Mouse (Mus musculus): Measurements from ENCODE around the gene Tat. TPM values are rescaled to one million over a fixed set of nuclear protein-coding genes. Genes with fewer than 3 reads are reported as not detected.

The Tat gene
- 0.10 and 0.13 TPM in 2 replicates for polyA plus RNA-seq (2016; fragmentation: Nextera tagmentation; extraction: Ambion mirVana)

- Histone ChIP-seq H3K4me1 (no peaks in the 10 kb centered on the region), H3K4me3 (no peak within 1 kb of the TSS), H3K4me2 (no peak within 1 kb of the TSS), H3K36me3 (no peaks in the 10 kb centered on the region), H3K27me3 (replicated peaks) (no peaks in the 10 kb centered on the region), H3K9me3 (replicated peaks) (no peaks in the 10 kb centered on the region), H3K27ac (no peak within 1 kb of the TSS), H3K9ac (no peak within 1 kb of the TSS)
- ATAC-seq = no peak
- WGBS (ENCODE audit: insufficient replicate concordance) = 69% methylated on average over 8 of the region's 8 CpGs
These were observed at the start of gene Tat for GRCm38 (mm10) chr8:109990224-109990623. Tat (plus strand) TSS chr8:109990437.

- H3K27ac ChIP-seq = no peak overlapping the region
- 91% methylated on average over 2 of the region's 2 CpGs for WGBS (ENCODE audit: insufficient replicate concordance)
- no peaks in the 10 kb centered on the region for H3K9me3 ChIP-seq (replicated peaks)
- ATAC-seq = no peak
- H3K27me3 ChIP-seq (replicated peaks) = peaks cover 11% of the 10 kb centered on the region
- no peak overlapping the region for H3K4me2 ChIP-seq
- peaks cover 62% of the 10 kb centered on the region for H3K36me3 ChIP-seq
- H3K4me3 ChIP-seq = no peak overlapping the region
- no peak overlapping the region for H3K9ac ChIP-seq
- peaks cover 8% of the 10 kb centered on the region for H3K4me1 ChIP-seq
These were observed 48.5 kb upstream of the Tat start for GRCm38 (mm10) chr8:109941606-109942360.

- Histone ChIP-seq H3K27ac (no peak overlapping the region), H3K4me1 (peaks cover 15% of the 10 kb centered on the region), H3K4me2 (no peak overlapping the region), H3K36me3 (peaks cover 34% of the 10 kb centered on the region), H3K27me3 (replicated peaks) (peaks cover 44% of the 10 kb centered on the region), H3K4me3 (no peak overlapping the region), H3K9me3 (replicated peaks) (no peaks in the 10 kb centered on the region), H3K9ac (no peak overlapping the region)
- no peak for ATAC-seq
- 58% methylated on average over 9 of the region's 9 CpGs for WGBS (ENCODE audit: insufficient replicate concordance)
These were observed 45.0 kb upstream of the Tat start for GRCm38 (mm10) chr8:109945153-109945632.

GRCm38 (mm10) chr8:109945694-109946093, 44.5 kb upstream of the Tat start:
- no peak for ATAC-seq
- H3K27me3 ChIP-seq (replicated peaks) = peaks cover 48% of the 10 kb centered on the region
- 70% methylated on average over 7 of the region's 7 CpGs for WGBS (ENCODE audit: insufficient replicate concordance)
- no peaks in the 10 kb centered on the region for H3K9me3 ChIP-seq (replicated peaks)
- peaks cover 15% of the 10 kb centered on the region for H3K4me1 ChIP-seq
- H3K9ac ChIP-seq = no peak overlapping the region
- no peak overlapping the region for H3K4me3 ChIP-seq
- peaks cover 29% of the 10 kb centered on the region for H3K36me3 ChIP-seq
- H3K4me2 ChIP-seq = no peak overlapping the region
- no peak overlapping the region for H3K27ac ChIP-seq

GRCm38 (mm10) chr8:109946272-109946671, 44.0 kb upstream of the Tat start:
- 78% methylated on average over 7 of the region's 7 CpGs for WGBS (ENCODE audit: insufficient replicate concordance)
- peaks cover 15% of the 10 kb centered on the region for H3K4me1 ChIP-seq
- no peak for ATAC-seq
- peaks cover 54% of the 10 kb centered on the region for H3K27me3 ChIP-seq (replicated peaks)
- no peak overlapping the region for H3K27ac ChIP-seq
- H3K36me3 ChIP-seq = peaks cover 23% of the 10 kb centered on the region
- H3K4me2 ChIP-seq = no peak overlapping the region
- H3K4me3 ChIP-seq = no peak overlapping the region
- H3K9me3 ChIP-seq (replicated peaks) = no peaks in the 10 kb centered on the region
- H3K9ac ChIP-seq = no peak overlapping the region

- H3K36me3 ChIP-seq = peaks cover 12% of the 10 kb centered on the region
- H3K4me3 ChIP-seq = peak overlapping the region; percentile 5; the same call in 1 of the 2 replicates
- no peak overlapping the region for H3K9ac ChIP-seq
- H3K4me2 ChIP-seq = peak overlapping the region; percentile 44
- H3K4me1 ChIP-seq = peaks cover 15% of the 10 kb centered on the region
- 0 out of 2 replicates have a peak, but pooled peaks have one; percentile 21 for ATAC-seq
- H3K27me3 ChIP-seq (replicated peaks) = peaks cover 68% of the 10 kb centered on the region
- H3K9me3 ChIP-seq (replicated peaks) = no peaks in the 10 kb centered on the region
- 6% methylated on average over 26 of the region's 26 CpGs for WGBS (ENCODE audit: insufficient replicate concordance)
- no peak overlapping the region for H3K27ac ChIP-seq
These were observed 42.6 kb upstream of the Tat start for GRCm38 (mm10) chr8:109947447-109948284.

GRCm38 (mm10) chr8:109948285-109948564, 42.0 kb upstream of the Tat start:
- no peak overlapping the region for H3K27ac ChIP-seq
- H3K9ac ChIP-seq = no peak overlapping the region
- peak overlapping the region; percentile 44 for H3K4me2 ChIP-seq
- H3K4me3 ChIP-seq = peak overlapping the region; percentile 5; the same call in 1 of the 2 replicates
- 8% methylated on average over 19 of the region's 19 CpGs for WGBS (ENCODE audit: insufficient replicate concordance)
- H3K9me3 ChIP-seq (replicated peaks) = no peaks in the 10 kb centered on the region
- no peak for ATAC-seq
- H3K27me3 ChIP-seq (replicated peaks) = peaks cover 68% of the 10 kb centered on the region
- H3K4me1 ChIP-seq = peaks cover 14% of the 10 kb centered on the region
- H3K36me3 ChIP-seq = peaks cover 10% of the 10 kb centered on the region

GRCm38 (mm10) chr8:109952171-109952570, 38.1 kb upstream of the Tat start:
- Histone ChIP-seq H3K27me3 (replicated peaks) (peaks cover 64% of the 10 kb centered on the region), H3K36me3 (no peaks in the 10 kb centered on the region), H3K27ac (no peak overlapping the region), H3K4me2 (no peak overlapping the region), H3K4me1 (peaks cover 10% of the 10 kb centered on the region), H3K9ac (no peak overlapping the region), H3K9me3 (replicated peaks) (no peaks in the 10 kb centered on the region), H3K4me3 (no peak overlapping the region)
- ATAC-seq = no peak
- WGBS (ENCODE audit: insufficient replicate concordance) = 70% methylated on average over 7 of the region's 7 CpGs

GRCm38 (mm10) chr8:109954486-109954948, 35.7 kb upstream of the Tat start:
- no peak overlapping the region for H3K4me2 ChIP-seq
- no peak overlapping the region for H3K27ac ChIP-seq
- H3K4me1 ChIP-seq = peaks cover 5% of the 10 kb centered on the region; the same call in 1 of the 2 replicates
- no peaks in the 10 kb centered on the region for H3K9me3 ChIP-seq (replicated peaks)
- no peak overlapping the region for H3K4me3 ChIP-seq
- H3K9ac ChIP-seq = no peak overlapping the region
- ATAC-seq = no peak
- peaks cover 61% of the 10 kb centered on the region for H3K27me3 ChIP-seq (replicated peaks)
- 59% methylated on average over 13 of the region's 13 CpGs for WGBS (ENCODE audit: insufficient replicate concordance)
- H3K36me3 ChIP-seq = no peaks in the 10 kb centered on the region

- Histone ChIP-seq H3K27me3 (replicated peaks) (peaks cover 62% of the 10 kb centered on the region), H3K4me3 (no peak overlapping the region), H3K36me3 (no peaks in the 10 kb centered on the region), H3K27ac (no peak overlapping the region), H3K9me3 (replicated peaks) (no peaks in the 10 kb centered on the region), H3K9ac (no peak overlapping the region), H3K4me2 (peak overlapping the region; percentile 11; the same call in 1 of the 2 replicates), H3K4me1 (peaks cover 12% of the 10 kb centered on the region)
- WGBS (ENCODE audit: insufficient replicate concordance) = 11% methylated on average over 16 of the region's 16 CpGs
- no peak for ATAC-seq
These were observed 32.8 kb upstream of the Tat start for GRCm38 (mm10) chr8:109957167-109958028.

- no peak for ATAC-seq
- no peak overlapping the region for H3K9ac ChIP-seq
- H3K4me1 ChIP-seq = peaks cover 12% of the 10 kb centered on the region
- H3K4me2 ChIP-seq = no peak overlapping the region
- H3K36me3 ChIP-seq = no peaks in the 10 kb centered on the region
- no peak overlapping the region for H3K4me3 ChIP-seq
- H3K9me3 ChIP-seq (replicated peaks) = no peaks in the 10 kb centered on the region
- 31% methylated on average over 12 of the region's 12 CpGs for WGBS (ENCODE audit: insufficient replicate concordance)
- no peak overlapping the region for H3K27ac ChIP-seq
- H3K27me3 ChIP-seq (replicated peaks) = peaks cover 67% of the 10 kb centered on the region
These were observed 32.1 kb upstream of the Tat start for GRCm38 (mm10) chr8:109958036-109958655.
